Mouse (Mus musculus): ENCODE measurements at regions not wholly inside any gene's neighbourhood (a gene's known extent, or its start where the extent isn't known, plus 50 kb on each side); places are given as distances from the start of the nearest gene placed in this dataset.

- Histone ChIP-seq H3K4me1 (ENCODE audit: control insufficient read depth, insufficient read depth, low read length) (no peaks in the 10 kb centered on the region), H3K9me3 (ENCODE audit: control insufficient read depth, low read length) (no peaks in the 10 kb centered on the region), H3K36me3 (ENCODE audit: control insufficient read depth, insufficient read depth, low read length) (no peaks in the 10 kb centered on the region), H3K4me2 (replicated peaks; ENCODE audit: low read depth, low read length) (no peak overlapping the region), H3K27me3 (ENCODE audit: control insufficient read depth, insufficient read depth, low read length) (no peaks in the 10 kb centered on the region), H3K9ac (ENCODE audit: low read depth, low read length) (no peak overlapping the region), H3K27ac (ENCODE audit: low read depth, low read length) (no peak overlapping the region), H3K4me3 (ENCODE audit: low read length) (no peak overlapping the region)
- WGBS, result 40% methylated on average over 6 of the region's 6 CpGs
- ATAC-seq (ENCODE audit: low FRiP score, low TSS enrichment), result no peak
Observed at GRCm38 (mm10) chr13:103472216-103472615, 137.9 kb upstream of the Mast4 start.

GRCm38 (mm10) chr13:103470141-103470540 lies 135.8 kb upstream of the Mast4 start:
- ATAC-seq (ENCODE audit: low FRiP score, low TSS enrichment), result no peak
- WGBS, result 78% methylated on average over 6 of the region's 6 CpGs

GRCm38 (mm10) chr13:103460499-103460898 lies 126.2 kb upstream of the Mast4 start:
- ATAC-seq (ENCODE audit: low FRiP score, low TSS enrichment), result no peak
- no peak overlapping the region for H3K27ac ChIP-seq (ENCODE audit: low read depth, low read length)
- H3K4me3 ChIP-seq (ENCODE audit: low read length), result no peak overlapping the region
- H3K4me1 ChIP-seq (ENCODE audit: control insufficient read depth, insufficient read depth, low read length), result no peaks in the 10 kb centered on the region
- H3K36me3 ChIP-seq (ENCODE audit: control insufficient read depth, insufficient read depth, low read length), result no peaks in the 10 kb centered on the region
- H3K9me3 ChIP-seq (ENCODE audit: control insufficient read depth, low read length), result no peaks in the 10 kb centered on the region
- 90% methylated on average over 4 of the region's 4 CpGs for WGBS
- no peaks in the 10 kb centered on the region for H3K27me3 ChIP-seq (ENCODE audit: control insufficient read depth, insufficient read depth, low read length)
- H3K4me2 ChIP-seq (replicated peaks; ENCODE audit: low read depth, low read length), result no peak overlapping the region
- no peak overlapping the region for H3K9ac ChIP-seq (ENCODE audit: low read depth, low read length)

More at GRCm38 (mm10) chr13:103470141-103470540, 135.8 kb upstream of the Mast4 start:
- Histone ChIP-seq H3K4me3 (ENCODE audit: low read length) (no peak overlapping the region), H3K27me3 (ENCODE audit: control insufficient read depth, insufficient read depth, low read length) (no peaks in the 10 kb centered on the region), H3K36me3 (ENCODE audit: control insufficient read depth, insufficient read depth, low read length) (no peaks in the 10 kb centered on the region), H3K27ac (ENCODE audit: low read depth, low read length) (no peak overlapping the region), H3K4me2 (replicated peaks; ENCODE audit: low read depth, low read length) (no peak overlapping the region), H3K9me3 (ENCODE audit: control insufficient read depth, low read length) (no peaks in the 10 kb centered on the region), H3K9ac (ENCODE audit: low read depth, low read length) (no peak overlapping the region), H3K4me1 (ENCODE audit: control insufficient read depth, insufficient read depth, low read length) (no peaks in the 10 kb centered on the region)

GRCm38 (mm10) chr13:103459486-103460147 lies 125.3 kb upstream of the Mast4 start:
- H3K4me1 ChIP-seq (ENCODE audit: control insufficient read depth, insufficient read depth, low read length), result no peaks in the 10 kb centered on the region
- H3K9me3 ChIP-seq (ENCODE audit: control insufficient read depth, low read length), result no peaks in the 10 kb centered on the region
- H3K9ac ChIP-seq (ENCODE audit: low read depth, low read length), result no peak overlapping the region
- H3K4me3 ChIP-seq (ENCODE audit: low read length), result no peak overlapping the region
- WGBS, result 86% methylated on average over 13 of the region's 13 CpGs
- no peak overlapping the region for H3K27ac ChIP-seq (ENCODE audit: low read depth, low read length)
- no peaks in the 10 kb centered on the region for H3K27me3 ChIP-seq (ENCODE audit: control insufficient read depth, insufficient read depth, low read length)
- ATAC-seq (ENCODE audit: low FRiP score, low TSS enrichment), result no peak
- no peaks in the 10 kb centered on the region for H3K36me3 ChIP-seq (ENCODE audit: control insufficient read depth, insufficient read depth, low read length)
- H3K4me2 ChIP-seq (replicated peaks; ENCODE audit: low read depth, low read length), result no peak overlapping the region

GRCm38 (mm10) chr13:103452837-103453236 lies 118.5 kb upstream of the Mast4 start:
- Histone ChIP-seq H3K4me3 (ENCODE audit: low read length) (no peak overlapping the region), H3K27ac (ENCODE audit: low read depth, low read length) (no peak overlapping the region), H3K36me3 (ENCODE audit: control insufficient read depth, insufficient read depth, low read length) (no peaks in the 10 kb centered on the region), H3K27me3 (ENCODE audit: control insufficient read depth, insufficient read depth, low read length) (no peaks in the 10 kb centered on the region), H3K9ac (ENCODE audit: low read depth, low read length) (no peak overlapping the region), H3K4me2 (replicated peaks; ENCODE audit: low read depth, low read length) (no peak overlapping the region), H3K9me3 (ENCODE audit: control insufficient read depth, low read length) (no peaks in the 10 kb centered on the region), H3K4me1 (ENCODE audit: control insufficient read depth, insufficient read depth, low read length) (no peaks in the 10 kb centered on the region)
- 70% methylated on average over 4 of the region's 4 CpGs for WGBS
- no peak for ATAC-seq (ENCODE audit: low FRiP score, low TSS enrichment)

- no peaks in the 10 kb centered on the region for H3K27me3 ChIP-seq (ENCODE audit: control insufficient read depth, insufficient read depth, low read length)
- H3K9ac ChIP-seq (ENCODE audit: low read depth, low read length), result no peak overlapping the region
- H3K4me1 ChIP-seq (ENCODE audit: control insufficient read depth, insufficient read depth, low read length), result no peaks in the 10 kb centered on the region
- no peak for ATAC-seq (ENCODE audit: low FRiP score, low TSS enrichment)
- 90% methylated on average over 3 of the region's 3 CpGs for WGBS
- no peak overlapping the region for H3K4me3 ChIP-seq (ENCODE audit: low read length)
- no peaks in the 10 kb centered on the region for H3K36me3 ChIP-seq (ENCODE audit: control insufficient read depth, insufficient read depth, low read length)
- H3K9me3 ChIP-seq (ENCODE audit: control insufficient read depth, low read length), result no peaks in the 10 kb centered on the region
- no peak overlapping the region for H3K4me2 ChIP-seq (replicated peaks; ENCODE audit: low read depth, low read length)
- H3K27ac ChIP-seq (ENCODE audit: low read depth, low read length), result no peak overlapping the region
Observed at GRCm38 (mm10) chr13:103430589-103430988, 96.3 kb upstream of the Mast4 start.

- Histone ChIP-seq H3K27me3 (ENCODE audit: control insufficient read depth, insufficient read depth, low read length) (no peaks in the 10 kb centered on the region), H3K4me1 (ENCODE audit: control insufficient read depth, insufficient read depth, low read length) (no peaks in the 10 kb centered on the region), H3K27ac (ENCODE audit: low read depth, low read length) (no peak overlapping the region), H3K4me2 (replicated peaks; ENCODE audit: low read depth, low read length) (no peak overlapping the region), H3K36me3 (ENCODE audit: control insufficient read depth, insufficient read depth, low read length) (no peaks in the 10 kb centered on the region), H3K9ac (ENCODE audit: low read depth, low read length) (no peak overlapping the region), H3K4me3 (ENCODE audit: low read length) (no peak overlapping the region), H3K9me3 (ENCODE audit: control insufficient read depth, low read length) (no peaks in the 10 kb centered on the region)
- ATAC-seq (ENCODE audit: low FRiP score, low TSS enrichment), result no peak
- WGBS, result 90% methylated on average over 7 of the region's 7 CpGs
Observed at GRCm38 (mm10) chr13:103424011-103424410, 89.7 kb upstream of the Mast4 start.

GRCm38 (mm10) chr13:103423417-103423816 lies 89.1 kb upstream of the Mast4 start:
- H3K4me2 ChIP-seq (replicated peaks; ENCODE audit: low read depth, low read length), result no peak overlapping the region
- no peaks in the 10 kb centered on the region for H3K27me3 ChIP-seq (ENCODE audit: control insufficient read depth, insufficient read depth, low read length)
- no peak overlapping the region for H3K27ac ChIP-seq (ENCODE audit: low read depth, low read length)
- H3K4me3 ChIP-seq (ENCODE audit: low read length), result no peak overlapping the region
- no peak for ATAC-seq (ENCODE audit: low FRiP score, low TSS enrichment)
- H3K9me3 ChIP-seq (ENCODE audit: control insufficient read depth, low read length), result no peaks in the 10 kb centered on the region
- no peaks in the 10 kb centered on the region for H3K4me1 ChIP-seq (ENCODE audit: control insufficient read depth, insufficient read depth, low read length)
- H3K36me3 ChIP-seq (ENCODE audit: control insufficient read depth, insufficient read depth, low read length), result no peaks in the 10 kb centered on the region
- no peak overlapping the region for H3K9ac ChIP-seq (ENCODE audit: low read depth, low read length)
- 91% methylated on average over 8 of the region's 8 CpGs for WGBS

- no peak overlapping the region for H3K9ac ChIP-seq (ENCODE audit: low read depth, low read length)
- H3K27ac ChIP-seq (ENCODE audit: low read depth, low read length), result no peak overlapping the region
- H3K4me2 ChIP-seq (replicated peaks; ENCODE audit: low read depth, low read length), result no peak overlapping the region
- ATAC-seq (ENCODE audit: low FRiP score, low TSS enrichment), result no peak
- H3K36me3 ChIP-seq (ENCODE audit: control insufficient read depth, insufficient read depth, low read length), result no peaks in the 10 kb centered on the region
- no peak overlapping the region for H3K4me3 ChIP-seq (ENCODE audit: low read length)
- no peaks in the 10 kb centered on the region for H3K4me1 ChIP-seq (ENCODE audit: control insufficient read depth, insufficient read depth, low read length)
- H3K27me3 ChIP-seq (ENCODE audit: control insufficient read depth, insufficient read depth, low read length), result no peaks in the 10 kb centered on the region
- 93% methylated on average over 8 of the region's 8 CpGs for WGBS
- no peaks in the 10 kb centered on the region for H3K9me3 ChIP-seq (ENCODE audit: control insufficient read depth, low read length)
Observed at GRCm38 (mm10) chr13:103422997-103423396, 88.7 kb upstream of the Mast4 start.

Measured in kidney, embryonic 14.5 days (tissue).